ENCODE assay signal across 8 mouse cellular contexts in the genomic region with DNA sequence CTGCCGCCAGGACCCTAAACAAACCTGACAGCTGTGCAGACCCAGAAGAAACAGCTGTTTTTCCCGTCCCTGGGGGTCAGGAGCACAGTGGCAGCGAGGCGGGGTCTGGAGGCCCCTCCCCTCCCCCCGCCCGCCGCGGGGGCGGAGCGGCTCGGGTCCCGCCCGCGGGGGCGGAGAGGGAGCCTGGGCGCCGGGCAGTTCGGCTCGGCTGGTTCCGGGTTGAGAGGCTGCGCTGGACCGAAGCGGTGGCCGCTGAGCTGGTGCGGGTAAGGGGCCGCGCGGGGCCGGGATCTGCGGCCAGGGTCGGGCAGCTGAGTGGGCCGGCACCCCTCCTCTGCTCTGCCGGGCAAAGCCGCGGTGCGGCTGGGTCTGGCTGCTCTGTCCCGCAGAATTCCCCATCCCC. TPM values are rescaled to one million over a fixed set of nuclear protein-coding genes. Genes with fewer than 3 reads are reported as not detected.
DNase-seq lines count a peak whose midpoint lies in the region; ATAC-seq and TF ChIP-seq lines count a peak whose summit lies in the region.

Gene Trim62, plus strand, starts transcription at position 202 of the 403 bp plus-strand sequence.

- peaks cover 3% of the 10 kb centered on the region; the same call in 1 of the 2 replicates for H3K36me3 ChIP-seq in hindbrain, embryonic 16.5 days (ENCODE audit: control insufficient read depth, insufficient read depth, low read length)

- peak within 1 kb of the TSS; percentile 93 for H3K4me2 ChIP-seq in hindbrain, embryonic 16.5 days (ENCODE audit: low read length)

- TF ChIP-seq CTCF in gastrocnemius, adult 2 months (IDR thresholded peaks at IDR 0.05): no peak

- peak; percentile 72 for ATAC-seq in hindbrain, embryonic 16.5 days
- peak; percentile 69 for ATAC-seq in megakaryocyte progenitor cell, adult 5-6 weeks (replicated peaks; ENCODE audit: poor library complexity)

- intact Hi-C loops in gastrocnemius, adult 2 months (cut with DNase I): no loop called here
- intact Hi-C loops in left cerebral cortex, postnatal 14 days (cut with DNase I): no loop called here

- H3K27ac ChIP-seq in gastrocnemius, adult 2 months: peak within 1 kb of the TSS; percentile 78
- peak within 1 kb of the TSS; percentile 85 for H3K27ac ChIP-seq in hindbrain, embryonic 16.5 days (ENCODE audit: low read depth, low read length)

- DNase-seq in T-cell, adult 2 months (ENCODE audit: low spot score): peak; percentile 38
- DNase-seq in cerebellum, postnatal 25 days: peak; percentile 91 to 96
- DNase-seq in gastrocnemius, adult 2 months: peak; percentile 85
- DNase-seq in left cerebral cortex, postnatal 14 days (ENCODE audit: low spot score in 2 of 2): peak; percentile 26 to 71
- peak; percentile 71 for DNase-seq in right cerebral cortex, postnatal 25 days
- DNase-seq in urinary bladder, postnatal 36 days (ENCODE audit: low spot score in 2 of 2): peak; percentile 74 to 82

- 0% methylated on average over 21 of the region's 37 CpGs for WGBS in hindbrain, embryonic 16.5 days

- peak within 1 kb of the TSS; percentile 71 for H3K4me3 ChIP-seq in gastrocnemius, adult 2 months
- peak within 1 kb of the TSS; percentile 87 for H3K4me3 ChIP-seq in hindbrain, embryonic 16.5 days (ENCODE audit: low read length)

- H3K9me3 ChIP-seq in hindbrain, embryonic 16.5 days (ENCODE audit: control insufficient read depth, low read length): no peaks in the 10 kb centered on the region

- H3K4me1 ChIP-seq in hindbrain, embryonic 16.5 days (ENCODE audit: control insufficient read depth, insufficient read depth, low read depth, low read length): peaks cover 41% of the 10 kb centered on the region

- peak within 1 kb of the TSS; percentile 89 for H3K9ac ChIP-seq in hindbrain, embryonic 16.5 days (ENCODE audit: low read depth, low read length)

- H3K27me3 ChIP-seq in hindbrain, embryonic 16.5 days (replicated peaks; ENCODE audit: control insufficient read depth, insufficient read depth, low read length): no peaks in the 10 kb centered on the region

RNA-seq across cellular contexts. Expression of gene Trim62, which starts in this region (rescaled TPM):
- under 1 TPM; 0.50 to 0.74 TPM for total RNA-seq in gastrocnemius, adult 2 months (2021)
- 23.8 and 25.1 TPM in 2 replicates for polyA plus RNA-seq in hindbrain, embryonic 16.5 days (2015; fragmentation: Nextera tagmentation; extraction: Ambion mirVana)
- 10 to 100 TPM; 18.1 to 23.0 TPM for total RNA-seq in left cerebral cortex, postnatal 14 days (2021)
- total RNA-seq in megakaryocyte progenitor cell, adult 5-6 weeks (2015): 0.62 and 0.66 TPM in 2 replicates
- total RNA-seq in megakaryocyte progenitor cell, adult 5-6 weeks (2017): 0.33 and 0.41 TPM in 2 replicates

Comparison
In these comparisons a context has a peak if more than half of its experiments do, and no peak if none do; other contexts are left out.
1. Peak in every context shown above with its lines: DNase-seq, ATAC-seq, H3K4me3 ChIP-seq and H3K27ac ChIP-seq.
2. RNA of gene Trim62 (total RNA-seq): 18.1 to 23.0 TPM in left cerebral cortex, postnatal 14 days; 0.50 to 0.74 TPM in gastrocnemius, adult 2 months and 0.33 to 0.66 TPM in megakaryocyte progenitor cell, adult 5-6 weeks; every median in the first group is over 10 times any median in the second.
3. Peak in DNase-seq, H3K4me3 ChIP-seq and H3K27ac ChIP-seq in gastrocnemius, adult 2 months; RNA of the gene not detected or under 1 TPM.
4. Peak in ATAC-seq in megakaryocyte progenitor cell, adult 5-6 weeks; RNA of the gene not detected or under 1 TPM.
5. DNase-seq: peak in every context shown above with its lines; median percentile 94 in cerebellum, postnatal 25 days; 85 in gastrocnemius, adult 2 months; 78 in urinary bladder, postnatal 36 days; 71 in right cerebral cortex, postnatal 25 days; 48 in left cerebral cortex, postnatal 14 days; 38 in T-cell, adult 2 months.